Mouse (Mus musculus) ES-E14 (cell line): ENCODE results near the gene Cd209f. TPM values are rescaled to one million over a fixed set of nuclear protein-coding genes. Genes with fewer than 3 reads are reported as not detected.
A peak's percentile ranks its signal among the peaks of the same experiment; 100 is the strongest.
"Not testable (repeated sequence)": the region's sequence is repeated elsewhere in the genome, so short reads cannot be mapped to it uniquely, and the experiment has no call there.

Source experiments
- DNase-seq: peaks from one replicate; pipeline ENCODE4 v3.0.0-alpha.2; 2013; ENCODE audit warnings: low read depth, low spot score
- H3K27ac ChIP-seq: 2 replicates; pipeline ENCODE4 v1.5.1; 2012; ENCODE audit warnings: low read depth, mild to moderate bottlenecking, low read length, moderate library complexity, mixed read lengths; ENCODE audit not compliant: poor library complexity, insufficient read depth, severe bottlenecking
- H3K36me3 ChIP-seq: 2 replicates; pipeline ENCODE4 v1.6.1; 2012; ENCODE audit warnings: mild to moderate bottlenecking, low read length, moderate library complexity, mixed read lengths; ENCODE audit not compliant: control insufficient read depth, poor library complexity, insufficient read depth, severe bottlenecking
- H3K4me1 ChIP-seq, 2 experiments: fragments of 150-350 bp in 1 of 2; sonication (generic) in 1 of 2; 2 replicates each; pipeline ENCODE4 v1.6.1; 2012; ENCODE audit warnings: low read length in 2 of 2, mild to moderate bottlenecking in 1 of 2, mixed read lengths in 1 of 2; ENCODE audit not compliant: control insufficient read depth in 2 of 2, insufficient read depth in 2 of 2, poor library complexity in 1 of 2
- H3K4me3 ChIP-seq, 2 experiments: fragments of 150-350 bp in 1 of 2; sonication (generic) in 1 of 2; 2 replicates each; pipeline ENCODE4 v1.5.1; 2012; ENCODE audit warnings: low read length in 2 of 2, low read depth in 1 of 2, mild to moderate bottlenecking in 1 of 2, mixed read lengths in 1 of 2; ENCODE audit not compliant: insufficient read depth in 1 of 2, poor library complexity in 1 of 2, severe bottlenecking in 1 of 2
- H3K9ac ChIP-seq: 2 replicates; pipeline ENCODE4 v1.6.1; 2012; ENCODE audit warnings: low read depth, mild to moderate bottlenecking, low read length, mixed read lengths; ENCODE audit not compliant: poor library complexity, insufficient read depth, severe bottlenecking
- H3K9me3 ChIP-seq: fragments of 150-350 bp; sonication (generic); 2 replicates; pipeline ENCODE4 v1.6.1; 2012; ENCODE audit warnings: low read depth, mild to moderate bottlenecking, low read length; ENCODE audit not compliant: control insufficient read depth, insufficient read depth
- CHD2 ChIP-seq: IDR thresholded peaks from 2 replicates; pipeline ENCODE4 v1.6.1; 2014; ENCODE audit warnings: mild to moderate bottlenecking, low read depth, low read length, inconsistent platforms
- HCFC1 ChIP-seq: IDR thresholded peaks from 2 replicates; pipeline ENCODE4 v1.6.1; 2012; ENCODE audit warnings: low read length, inconsistent platforms, borderline replicate concordance; ENCODE audit not compliant: insufficient read depth
- MAFK ChIP-seq: IDR thresholded peaks from 2 replicates; pipeline ENCODE4 v1.6.1; 2014; ENCODE audit warnings: mild to moderate bottlenecking, low read depth, low read length, inconsistent platforms; ENCODE audit not compliant: insufficient read depth
- ZC3H11A ChIP-seq: IDR thresholded peaks from 2 replicates; pipeline ENCODE4 v1.6.1; 2012; ENCODE audit warnings: low read depth, mild to moderate bottlenecking, inconsistent platforms, low read length, borderline replicate concordance
- ZNF384 ChIP-seq: IDR thresholded peaks from 2 replicates; pipeline ENCODE4 v1.6.1; 2012; ENCODE audit warnings: low read depth, low read length, inconsistent platforms
- in situ Hi-C, 2 experiments: fragments of 600-800 bp; cut with MboI; formaldehyde crosslinking; loops; one replicate each; pipeline ENCODE4 v1.15.1; 2025; ENCODE audit warnings: low sequenced_read_pairs in 2 of 2, inconsistent platforms in 1 of 2; ENCODE audit not compliant: unreplicated experiment in 2 of 2
- total RNA-seq: library from RNA; depleted of rRNA; stranded (reverse); fragments of 300-350 nt; gene quantifications from 2 replicates; pipeline ENCODE4 v1.2.3, GENCODE M21; 2012; rRNA removed

Cd209f gene
- 0.54 TPM in 1 of 2 replicates, not detected in the other for total RNA-seq

GRCm38 (mm10) chr8:4105735-4106134 is at the start of gene Cd209f:
TSS of gene Cd209f (minus strand) at chr8:4105835.
- H3K9ac ChIP-seq, H3K4me1 ChIP-seq, DNase-seq, H3K27ac ChIP-seq, in situ Hi-C loops, H3K4me3 ChIP-seq, H3K36me3 ChIP-seq, H3K9me3 ChIP-seq: not testable (repeated sequence)

- H3K27ac ChIP-seq: no peak overlapping the region
- in situ Hi-C loops: no loop called here
- H3K4me3 ChIP-seq: no peak overlapping the region
- no peaks in the 10 kb centered on the region; the same call in 1 of the 2 replicates for H3K9me3 ChIP-seq
- no peaks in the 10 kb centered on the region for H3K4me1 ChIP-seq
- no peak for DNase-seq
- H3K36me3 ChIP-seq: no peaks in the 10 kb centered on the region
- TF ChIP-seq ZNF384 (no peak), CHD2 (no peak), MAFK (no peak), ZC3H11A (no peak), HCFC1 (no peak)
- H3K9ac ChIP-seq: no peak overlapping the region
Observed at GRCm38 (mm10) chr8:4154878-4155277, 49.2 kb upstream of the Cd209f start.

GRCm38 (mm10) chr8:4147272-4147671 is 41.6 kb upstream of the Cd209f start:
- in situ Hi-C loops: no loop called here
- no peaks in the 10 kb centered on the region for H3K36me3 ChIP-seq
- peaks cover 0 to 3% of the 10 kb centered on the region in 2 experiments; a peak in 2 of 4 replicates for H3K4me1 ChIP-seq
- DNase-seq: peak; percentile 56
- H3K9me3 ChIP-seq: no peaks in the 10 kb centered on the region; the same call in 1 of the 2 replicates
- no peak overlapping the region for H3K9ac ChIP-seq
- peak; percentile 77; the same call in 1 of the 2 replicates for TF ChIP-seq ZNF384
- no peak for TF ChIP-seq ZC3H11A
- H3K27ac ChIP-seq: no peak overlapping the region
- H3K4me3 ChIP-seq: no peak overlapping the region

- Histone ChIP-seq H3K9ac (no peak overlapping the region), H3K27ac (no peak overlapping the region), H3K9me3 (no peaks in the 10 kb centered on the region), H3K4me3 (no peak overlapping the region), H3K36me3 (no peaks in the 10 kb centered on the region), H3K4me1 (no peaks in the 10 kb centered on the region; a peak in 1 of 4 replicates)
- in situ Hi-C loops: no loop called here
- TF ChIP-seq CHD2 (no peak), ZC3H11A (no peak), MAFK (no peak), HCFC1 (no peak), ZNF384 (0 out of 2 replicates have a peak, but pooled peaks have one; percentile 54)
- no peak for DNase-seq
Observed at GRCm38 (mm10) chr8:4141721-4142120, 36.1 kb upstream of the Cd209f start.
